Mouse (Mus musculus): ENCODE measurements at regions not wholly inside any gene's neighbourhood (a gene's known extent, or its start where the extent isn't known, plus 50 kb on each side); places are given as distances from the start of the nearest gene placed in this dataset.
A peak's percentile ranks its signal among the peaks of the same experiment; 100 is the strongest.

GRCm38 (mm10) chr13:46222031-46222430, 51.5 kb upstream of the Stmnd1 start:
- DNase-seq: no peak

GRCm38 (mm10) chr13:46218101-46218701, 55.3 kb upstream of the Stmnd1 start:
- no peak for DNase-seq

GRCm38 (mm10) chr13:46216954-46217838, 56.3 kb upstream of the Stmnd1 start:
- no peak for DNase-seq

- DNase-seq: no peak
These were observed 70.0 kb upstream of the Stmnd1 start for GRCm38 (mm10) chr13:46203551-46203950.

- DNase-seq: no peak
These were observed 70.9 kb upstream of the Stmnd1 start for GRCm38 (mm10) chr13:46202586-46202985.

GRCm38 (mm10) chr13:46201029-46201599, 72.4 kb upstream of the Stmnd1 start:
- no peak for DNase-seq

- DNase-seq: no peak
These were observed 80.4 kb upstream of the Stmnd1 start for GRCm38 (mm10) chr13:46193131-46193530.

GRCm38 (mm10) chr13:46189726-46190125, 83.8 kb upstream of the Stmnd1 start:
- no peak for DNase-seq

- DNase-seq: no peak
These were observed 90.7 kb upstream of the Stmnd1 start for GRCm38 (mm10) chr13:46182851-46183250.

GRCm38 (mm10) chr13:46180606-46181133, 92.9 kb upstream of the Stmnd1 start:
- no peak for DNase-seq

- no peak for DNase-seq
These were observed 93.6 kb upstream of the Stmnd1 start for GRCm38 (mm10) chr13:46179916-46180315.

GRCm38 (mm10) chr13:46173103-46173502, 100.4 kb upstream of the Stmnd1 start:
- no peak for DNase-seq

- peak; percentile 46 to 64 for DNase-seq
These were observed 111.5 kb upstream of the Stmnd1 start for GRCm38 (mm10) chr13:46162025-46162374.

GRCm38 (mm10) chr13:46161261-46162024, 112.1 kb upstream of the Stmnd1 start:
- no peak for DNase-seq

GRCm38 (mm10) chr13:46159354-46159753, 114.2 kb upstream of the Stmnd1 start:
- DNase-seq: no peak

- no peak for DNase-seq
These were observed 120.0 kb upstream of the Stmnd1 start for GRCm38 (mm10) chr13:46153282-46154260.

GRCm38 (mm10) chr13:46140006-46140405, 133.5 kb upstream of the Stmnd1 start:
- no peak for DNase-seq

- no peak for DNase-seq
These were observed 134.3 kb upstream of the Stmnd1 start for GRCm38 (mm10) chr13:46139251-46139650.

- DNase-seq: no peak
These were observed 138.1 kb upstream of the Stmnd1 start for GRCm38 (mm10) chr13:46135411-46135810.

GRCm38 (mm10) chr13:46129236-46129855, 144.2 kb upstream of the Stmnd1 start:
- no peak for DNase-seq

- no peak for DNase-seq
These were observed 150.1 kb upstream of the Stmnd1 start for GRCm38 (mm10) chr13:46123446-46123845.
